Mouse (Mus musculus) sigmoid colon, adult 10 weeks (tissue): ENCODE measurements around the gene Olfr384. TPM values are rescaled to one million over a fixed set of nuclear protein-coding genes. Genes with fewer than 3 reads are reported as not detected.

Source experiments
- polyA plus RNA-seq: library from polyadenylated mRNA; stranded (reverse); fragments of 350-450 nt; fragmentation: Illumina TruSeq; extraction: RNeasy Lipid Tissue Mini Kit (QIAGEN cat#74804); gene quantifications from one replicate; pipeline ENCODE4 v1.2.3, GENCODE M21; 2014; ENCODE audit warnings: low read depth, low replicate concordance

Gene Olfr384
- not detected for polyA plus RNA-seq

DNA sequence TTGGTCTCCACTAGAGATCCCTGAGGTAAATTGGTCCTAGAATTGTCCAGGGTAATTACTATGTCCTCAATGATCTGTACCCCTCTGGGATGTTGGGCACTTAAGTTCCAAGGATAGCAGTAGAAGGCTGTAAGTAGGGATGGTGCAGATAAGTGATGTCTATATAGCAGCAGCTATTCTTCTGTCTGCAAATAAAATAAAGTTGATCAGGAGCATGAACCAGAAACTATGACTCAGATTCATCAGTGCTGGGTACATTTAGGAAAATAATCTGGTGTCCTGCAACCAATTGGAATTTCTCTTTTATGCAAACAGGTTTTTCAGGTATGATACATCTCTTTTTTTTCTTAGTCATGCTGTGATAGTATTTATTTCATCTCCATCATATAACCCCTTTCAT, at the start of gene Olfr384:
Gene Olfr384 (plus strand): TSS at position 301 of the 400 bp plus-strand sequence.

GRCm38 (mm10) chr11:73592908-73593307, 5.5 kb upstream of the Olfr384 start, which contains the start of gene Olfr385:
Olfr385 (minus strand) TSS chr11:73593008.

Other genes with a start within 250 kb of the Olfr384 start
- not detected for gene Olfr20, start 247.8 kb upstream of the Olfr384 start, polyA plus RNA-seq
- gene Olfr376, start 227.3 kb upstream of the Olfr384 start, polyA plus RNA-seq = not detected
- not detected for gene Olfr1, start 199.0 kb upstream of the Olfr384 start, polyA plus RNA-seq
- not detected for gene Olfr378, start 170.1 kb upstream of the Olfr384 start, polyA plus RNA-seq
- not detected for gene Olfr380, start 141.1 kb upstream of the Olfr384 start, polyA plus RNA-seq
- not detected for gene Olfr381, start 107.0 kb upstream of the Olfr384 start, polyA plus RNA-seq
- gene Olfr382, start 81.4 kb upstream of the Olfr384 start, polyA plus RNA-seq = not detected
- gene Olfr385, start 5.6 kb upstream of the Olfr384 start, polyA plus RNA-seq = not detected
- gene Zfp735, start 90.2 kb downstream of the Olfr384 start, polyA plus RNA-seq = not detected
- not detected for gene Olfr389, start 182.1 kb downstream of the Olfr384 start, polyA plus RNA-seq
- not detected for gene Olfr390, start 184.4 kb downstream of the Olfr384 start, polyA plus RNA-seq
- gene Olfr391-ps, start 204.5 kb downstream of the Olfr384 start, polyA plus RNA-seq = not detected
- not detected for gene Olfr392, start 218.5 kb downstream of the Olfr384 start, polyA plus RNA-seq